Mouse (Mus musculus) adrenal gland, postnatal 25 days (tissue): ENCODE data around the gene Alcam. TPM values are rescaled to one million over a fixed set of nuclear protein-coding genes. Genes with fewer than 3 reads are reported as not detected.

Source experiments
- DNase-seq: peaks from one replicate; pipeline ENCODE4 v3.0.0; 2021; ENCODE audit warnings: mixed read lengths
- total RNA-seq: library from RNA; stranded (reverse); gene quantifications from 2 replicates; pipeline ENCODE4 v1.2.3, GENCODE M21; 2021

Alcam gene
- total RNA-seq, 1 experiment from 2014 or later: 33.0 TPM

DNA sequence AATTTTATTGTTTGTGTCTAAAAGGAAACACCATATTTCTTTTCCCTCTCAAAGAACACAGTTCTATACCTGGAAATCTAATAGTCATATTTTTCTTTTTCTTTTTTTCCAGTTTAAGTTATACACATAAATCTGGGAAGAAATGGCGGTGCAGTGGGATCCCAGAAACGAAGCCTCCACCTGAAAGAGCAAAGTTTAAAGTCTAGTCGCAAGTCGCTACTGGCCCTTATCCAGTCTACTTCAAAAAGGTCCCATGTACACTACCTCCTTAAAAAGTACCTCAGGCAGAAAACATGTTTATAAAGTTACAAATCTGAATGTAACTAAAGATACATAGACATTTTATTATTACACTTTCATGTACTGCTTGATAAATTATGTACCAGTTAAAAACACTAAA, 203.7 kb downstream of the Alcam start:
- DNase-seq: no peak

DNA sequence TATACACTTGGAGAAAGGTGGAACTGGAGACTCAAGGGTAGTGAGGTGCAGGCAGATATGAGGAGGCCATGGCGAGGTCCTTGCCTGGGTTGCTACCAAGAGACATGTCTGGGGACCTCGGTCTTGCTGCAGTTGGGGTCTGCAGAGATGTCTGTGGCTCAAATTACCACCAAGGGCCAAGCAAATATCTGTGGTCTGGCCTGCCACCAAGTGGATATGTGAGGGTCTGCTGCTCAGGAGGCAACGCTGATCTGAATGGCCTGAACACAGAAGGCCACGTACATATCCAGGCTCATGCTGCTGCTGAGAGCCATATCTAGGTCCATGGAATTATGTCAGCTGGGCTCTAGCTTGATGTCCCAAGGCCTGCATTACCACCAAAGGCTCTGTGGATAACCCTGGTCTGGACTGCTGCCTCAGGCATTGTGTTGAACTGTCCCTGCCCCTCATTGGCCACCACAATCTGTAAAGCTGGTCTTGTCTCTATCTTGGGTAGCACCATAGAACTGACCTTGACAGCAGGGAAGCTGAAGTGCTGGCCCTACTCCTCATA, 210.4 kb downstream of the Alcam start:
- no peak for DNase-seq

DNA sequence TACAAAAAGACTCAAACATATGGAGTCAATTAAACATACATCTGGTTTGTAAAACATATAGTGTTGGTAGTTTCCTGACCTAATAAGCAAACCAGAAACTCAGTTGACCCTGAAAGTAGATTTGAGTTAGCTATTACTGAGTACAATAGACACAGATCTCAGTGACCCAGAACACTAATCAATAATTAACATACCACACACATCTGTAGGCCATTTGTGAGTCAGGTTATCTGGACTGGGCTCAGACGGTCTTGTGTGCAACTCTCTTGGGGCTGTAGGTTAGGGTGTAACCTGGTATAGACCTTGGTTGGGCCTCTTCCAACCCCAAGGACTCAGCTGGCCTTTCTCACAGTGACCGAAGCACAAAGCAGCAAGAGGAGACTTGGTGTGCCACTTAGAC, 211.7 kb downstream of the Alcam start:
- DNase-seq: no peak

DNA sequence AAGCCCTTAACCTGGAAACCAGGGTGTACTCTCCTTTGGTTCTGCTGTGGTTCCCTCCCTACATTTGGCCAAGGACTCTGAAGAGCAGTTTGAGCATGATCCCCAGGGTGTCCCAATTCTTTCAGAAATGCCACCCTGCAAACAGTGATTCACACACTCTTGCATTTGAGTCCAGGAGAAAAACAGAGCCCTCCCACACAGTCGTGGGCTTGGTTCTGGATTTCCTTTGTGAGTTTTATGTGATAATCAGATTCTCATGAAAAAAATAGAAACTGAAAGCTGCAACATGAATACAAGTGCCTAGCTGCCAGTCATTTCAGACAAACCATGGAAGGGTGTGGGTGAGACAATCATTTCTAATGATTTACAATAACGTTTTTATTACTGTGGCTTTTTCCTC, 223.9 kb downstream of the Alcam start:
- no peak for DNase-seq

DNA sequence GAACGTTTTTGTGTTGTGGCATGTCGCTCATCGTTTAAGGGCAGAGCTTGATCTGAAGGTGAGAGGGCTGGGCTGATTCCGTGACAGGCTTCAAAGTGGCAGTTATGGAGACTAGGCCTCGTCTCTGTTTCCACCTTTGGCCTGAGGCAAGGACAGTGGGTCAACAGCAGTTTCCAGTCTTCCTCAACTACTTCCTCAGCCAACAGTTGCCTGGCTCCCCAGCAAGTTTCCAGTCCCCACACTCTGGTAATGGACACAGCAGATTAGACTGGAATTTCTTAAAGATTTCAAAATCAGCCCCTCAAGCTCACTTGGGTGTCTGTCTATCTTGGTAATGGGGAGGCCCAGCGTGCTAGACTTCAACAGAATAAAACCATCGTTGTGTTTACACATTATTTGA, 224.4 kb downstream of the Alcam start:
- DNase-seq: no peak

DNA sequence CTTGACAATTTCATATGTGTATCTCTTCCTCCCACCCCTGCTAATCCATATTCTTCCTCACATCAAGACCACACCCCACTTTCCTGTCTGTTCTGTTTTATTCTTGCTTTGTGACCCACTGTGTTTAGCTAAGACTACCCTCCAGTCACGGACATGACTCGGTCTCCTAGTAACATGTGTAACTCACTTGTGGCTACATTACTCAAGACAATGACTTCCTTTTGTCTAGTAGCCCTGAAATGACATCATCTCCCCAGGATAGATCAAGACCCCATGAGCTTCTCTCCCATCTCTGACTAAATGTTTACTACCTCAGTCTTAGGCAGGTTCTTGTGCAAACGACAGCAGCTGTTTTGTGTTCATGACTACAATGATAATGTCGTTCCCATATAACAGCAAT, 231.0 kb downstream of the Alcam start:
- no peak for DNase-seq

DNA sequence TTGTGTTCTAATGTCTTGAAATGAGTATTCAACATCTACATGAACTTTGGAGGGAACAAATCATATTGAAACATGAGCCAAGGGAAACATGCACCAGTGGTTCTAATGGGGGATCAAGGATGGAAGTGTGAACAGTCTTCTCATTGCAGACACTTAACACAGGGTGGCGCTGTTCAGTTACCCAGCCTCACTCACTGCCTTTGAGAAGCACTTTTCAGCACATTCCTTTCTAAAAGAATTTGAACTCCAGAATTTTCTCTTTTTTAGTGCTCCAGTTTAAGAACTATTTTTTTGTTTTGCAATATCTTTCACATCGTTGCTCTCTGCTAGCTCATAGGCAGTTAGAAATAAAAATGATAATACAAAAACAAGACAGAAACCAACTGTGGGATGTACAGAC, 234.8 kb downstream of the Alcam start:
- DNase-seq: peak; percentile 4

DNA sequence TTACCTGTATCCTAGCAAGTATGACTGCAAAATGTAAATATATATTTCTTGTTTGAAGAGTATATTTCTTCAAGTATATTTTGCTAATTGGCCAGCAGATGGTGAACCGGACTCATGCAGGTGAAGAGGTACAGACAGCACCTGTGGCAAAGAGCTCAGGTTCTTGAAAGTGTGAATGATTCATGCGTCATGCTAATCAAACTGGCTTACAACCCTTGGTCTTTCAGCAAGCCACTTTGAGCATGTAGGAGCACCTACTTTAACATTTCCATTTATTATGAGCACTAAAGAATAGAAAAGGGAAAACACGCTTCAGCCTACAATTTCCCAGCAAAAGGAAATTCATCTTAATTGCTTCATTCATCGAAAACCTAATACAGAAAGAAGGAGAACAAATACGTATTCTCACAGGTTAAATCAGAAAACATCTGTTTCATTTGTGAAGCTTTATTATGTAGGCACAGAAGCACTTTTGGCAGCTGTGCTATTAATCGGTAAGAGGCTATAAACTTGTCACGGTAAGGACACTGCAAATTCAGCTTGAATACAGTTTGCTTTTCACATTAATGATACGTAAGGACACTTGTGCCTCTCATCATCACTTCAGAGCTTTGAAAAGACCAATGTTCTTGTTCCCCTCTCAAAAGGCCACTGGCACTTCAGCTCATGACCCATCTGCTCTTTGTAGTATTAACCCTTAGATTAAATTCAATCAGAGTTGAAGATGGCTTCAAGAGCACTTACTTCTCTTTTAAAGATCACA, 242.8 kb downstream of the Alcam start:
- DNase-seq: no peak

DNA sequence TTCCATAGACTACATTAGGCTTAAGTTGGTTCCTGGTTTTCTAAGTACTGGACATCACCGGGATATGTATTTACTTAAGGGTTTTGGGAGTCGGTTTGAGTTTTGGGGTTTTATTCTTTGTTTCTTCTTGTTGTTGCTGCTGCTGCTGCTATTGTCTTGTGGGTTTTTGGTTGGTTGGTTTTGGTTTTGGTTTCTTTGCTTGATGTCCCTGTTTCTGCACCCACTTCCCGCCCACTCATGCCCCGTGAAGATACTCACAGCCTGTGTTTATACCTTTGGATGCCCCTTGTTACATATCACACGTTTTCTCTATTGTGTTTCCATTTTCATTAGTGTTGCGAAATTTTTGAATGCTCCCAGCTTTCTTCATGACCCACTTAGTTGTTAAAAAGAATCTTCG, 253.8 kb downstream of the Alcam start:
- DNase-seq: no peak
